Mouse (Mus musculus): ENCODE measurements around the gene Sufu. TPM values are rescaled to one million over a fixed set of nuclear protein-coding genes. Genes with fewer than 3 reads are reported as not detected.

The Sufu gene
- polyA plus RNA-seq, 1 experiment from 2014 or later, result 32.8 TPM

GRCm38 (mm10) chr19:46523480-46524151, 126.9 kb downstream of the Sufu start:
- 9% methylated on average over 20 of the region's 20 CpGs for WGBS
- H3K4me1 ChIP-seq, result peaks cover 61% of the 10 kb centered on the region
- peak overlapping the region; percentile 80 for H3K27ac ChIP-seq
- H3K27me3 ChIP-seq, result no peaks in the 10 kb centered on the region
- ATAC-seq (ENCODE audit: insufficient number of reproducible peaks, low FRiP score, low TSS enrichment, low read depth), result peak; percentile 88
- peak overlapping the region; percentile 8; the same call in 1 of the 2 replicates for H3K9ac ChIP-seq
- H3K9me3 ChIP-seq, result no peaks in the 10 kb centered on the region
- H3K4me2 ChIP-seq, result peak overlapping the region; percentile 56
- no peaks in the 10 kb centered on the region for H3K36me3 ChIP-seq
- H3K4me3 ChIP-seq, result peak overlapping the region; percentile 25

GRCm38 (mm10) chr19:46524152-46524544, 127.5 kb downstream of the Sufu start:
- Histone ChIP-seq H3K4me1 (peaks cover 62% of the 10 kb centered on the region), H3K9ac (no peak overlapping the region), H3K27me3 (no peaks in the 10 kb centered on the region), H3K4me3 (peak overlapping the region; percentile 25), H3K36me3 (no peaks in the 10 kb centered on the region), H3K27ac (peak overlapping the region; percentile 80), H3K4me2 (peak overlapping the region; percentile 56), H3K9me3 (no peaks in the 10 kb centered on the region)
- no peak for ATAC-seq (ENCODE audit: insufficient number of reproducible peaks, low FRiP score, low TSS enrichment, low read depth)
- WGBS, result 15% methylated on average over 6 of the region's 6 CpGs

- no peaks in the 10 kb centered on the region for H3K36me3 ChIP-seq
- H3K27ac ChIP-seq, result peak overlapping the region; percentile 80
- WGBS, result 35% methylated on average over 14 of the region's 14 CpGs
- H3K27me3 ChIP-seq, result no peaks in the 10 kb centered on the region
- H3K4me2 ChIP-seq, result peak overlapping the region; percentile 56
- ATAC-seq (ENCODE audit: insufficient number of reproducible peaks, low FRiP score, low TSS enrichment, low read depth), result no peak
- peaks cover 66% of the 10 kb centered on the region for H3K4me1 ChIP-seq
- H3K9ac ChIP-seq, result no peak overlapping the region
- H3K9me3 ChIP-seq, result no peaks in the 10 kb centered on the region
- no peak overlapping the region for H3K4me3 ChIP-seq
Observed at GRCm38 (mm10) chr19:46524601-46525321, 128.1 kb downstream of the Sufu start.

- no peaks in the 10 kb centered on the region for H3K27me3 ChIP-seq
- H3K9ac ChIP-seq, result no peak overlapping the region
- H3K27ac ChIP-seq, result no peak overlapping the region
- ATAC-seq (ENCODE audit: insufficient number of reproducible peaks, low FRiP score, low TSS enrichment, low read depth), result no peak
- H3K4me2 ChIP-seq, result no peak overlapping the region
- H3K4me1 ChIP-seq, result peaks cover 78% of the 10 kb centered on the region
- no peaks in the 10 kb centered on the region for H3K9me3 ChIP-seq
- no peak overlapping the region for H3K4me3 ChIP-seq
- WGBS, result 34% methylated on average over 10 of the region's 10 CpGs
- no peaks in the 10 kb centered on the region for H3K36me3 ChIP-seq
Observed at GRCm38 (mm10) chr19:46525691-46526631, 129.3 kb downstream of the Sufu start.

- H3K4me1 ChIP-seq, result peaks cover 89% of the 10 kb centered on the region
- no peak overlapping the region for H3K9ac ChIP-seq
- peak overlapping the region; percentile 67; the same call in 1 of the 2 replicates for H3K27ac ChIP-seq
- H3K4me2 ChIP-seq, result peak overlapping the region; percentile 44
- no peaks in the 10 kb centered on the region for H3K27me3 ChIP-seq
- no peaks in the 10 kb centered on the region for H3K9me3 ChIP-seq
- H3K36me3 ChIP-seq, result no peaks in the 10 kb centered on the region
- no peak for ATAC-seq (ENCODE audit: insufficient number of reproducible peaks, low FRiP score, low TSS enrichment, low read depth)
- 28% methylated on average over 17 of the region's 17 CpGs for WGBS
- H3K4me3 ChIP-seq, result no peak overlapping the region
Observed at GRCm38 (mm10) chr19:46527632-46528528, 131.2 kb downstream of the Sufu start.

GRCm38 (mm10) chr19:46528529-46529213, 132.0 kb downstream of the Sufu start:
- WGBS, result 4% methylated on average over 20 of the region's 20 CpGs
- H3K27me3 ChIP-seq, result no peaks in the 10 kb centered on the region
- H3K36me3 ChIP-seq, result no peaks in the 10 kb centered on the region
- H3K4me1 ChIP-seq, result peaks cover 85% of the 10 kb centered on the region
- peak; percentile 22; the same call in 1 of the 2 replicates for ATAC-seq (ENCODE audit: insufficient number of reproducible peaks, low FRiP score, low TSS enrichment, low read depth)
- H3K4me2 ChIP-seq, result peak overlapping the region; percentile 44
- H3K9me3 ChIP-seq, result no peaks in the 10 kb centered on the region
- 0 out of 2 replicates have a peak overlapping the region, but pooled peaks have one; percentile 14 for H3K9ac ChIP-seq
- peak overlapping the region; percentile 67 for H3K27ac ChIP-seq
- H3K4me3 ChIP-seq, result peak overlapping the region; percentile 22

GRCm38 (mm10) chr19:46529601-46530448, 133.1 kb downstream of the Sufu start:
- Histone ChIP-seq H3K4me3 (no peak overlapping the region), H3K4me2 (peak overlapping the region; percentile 44), H3K27me3 (no peaks in the 10 kb centered on the region), H3K9me3 (no peaks in the 10 kb centered on the region), H3K4me1 (peaks cover 73% of the 10 kb centered on the region), H3K27ac (peak overlapping the region; percentile 67), H3K9ac (no peak overlapping the region), H3K36me3 (no peaks in the 10 kb centered on the region)
- no peak for ATAC-seq (ENCODE audit: insufficient number of reproducible peaks, low FRiP score, low TSS enrichment, low read depth)
- 21% methylated on average over 13 of the region's 13 CpGs for WGBS

- ATAC-seq (ENCODE audit: insufficient number of reproducible peaks, low FRiP score, low TSS enrichment, low read depth), result no peak
- 16% methylated on average over 8 of the region's 8 CpGs for WGBS
Observed at GRCm38 (mm10) chr19:46530449-46530990, 133.8 kb downstream of the Sufu start.

GRCm38 (mm10) chr19:46531071-46532030, 134.7 kb downstream of the Sufu start:
- H3K4me1 ChIP-seq, result peaks cover 59% of the 10 kb centered on the region
- H3K9me3 ChIP-seq, result no peaks in the 10 kb centered on the region
- H3K27ac ChIP-seq, result peak overlapping the region; percentile 67
- H3K36me3 ChIP-seq, result peaks cover 4% of the 10 kb centered on the region; the same call in 1 of the 2 replicates
- no peak overlapping the region for H3K4me2 ChIP-seq
- H3K27me3 ChIP-seq, result no peaks in the 10 kb centered on the region
- 11% methylated on average over 16 of the region's 16 CpGs for WGBS
- H3K9ac ChIP-seq, result 0 out of 2 replicates have a peak overlapping the region, but pooled peaks have one; percentile 10
- no peak for ATAC-seq (ENCODE audit: insufficient number of reproducible peaks, low FRiP score, low TSS enrichment, low read depth)
- H3K4me3 ChIP-seq, result no peak overlapping the region

More at GRCm38 (mm10) chr19:46530449-46530990, 133.8 kb downstream of the Sufu start:
- H3K27me3 ChIP-seq, result no peaks in the 10 kb centered on the region
- no peaks in the 10 kb centered on the region for H3K9me3 ChIP-seq
- H3K27ac ChIP-seq, result peak overlapping the region; percentile 67
- H3K36me3 ChIP-seq, result no peaks in the 10 kb centered on the region
- peaks cover 68% of the 10 kb centered on the region for H3K4me1 ChIP-seq
- no peak overlapping the region for H3K4me2 ChIP-seq
- 0 out of 2 replicates have a peak overlapping the region, but pooled peaks have one; percentile 10 for H3K9ac ChIP-seq
- H3K4me3 ChIP-seq, result no peak overlapping the region
